Mouse (Mus musculus): ENCODE data around the gene Ctr9.

DNA sequence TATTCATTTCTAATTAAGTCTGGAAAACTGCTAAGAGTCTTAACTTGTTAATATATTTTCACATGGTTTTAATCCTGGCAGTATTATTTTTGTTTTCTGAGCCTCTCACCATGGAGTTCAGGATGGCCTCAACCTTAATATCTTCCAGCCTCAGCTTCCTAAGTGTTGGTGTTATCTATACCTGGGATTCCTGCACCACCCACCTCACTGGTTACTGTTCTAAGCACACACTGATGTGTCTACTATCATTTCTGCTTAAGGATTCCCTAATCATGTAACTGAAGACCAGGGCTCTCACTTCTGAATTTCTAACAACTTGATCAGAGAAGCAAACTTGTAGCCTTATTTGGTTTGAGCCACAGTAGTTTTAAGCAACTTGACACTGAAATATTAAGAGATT is 56.4 kb downstream of the Ctr9 start:
- TF ChIP-seq MAX (IDR thresholded peaks at IDR 0.05; ENCODE audit: low read depth) (no peak), MYOD1 (IDR thresholded peaks at IDR 0.05; ENCODE audit: control insufficient read depth in 1 of 3, insufficient read length in 2 of 3, low read depth in 2 of 3) (no peak), TCF3 (IDR thresholded peaks at IDR 0.05; ENCODE audit: insufficient read length, low read depth) (no peak), POLR2A (IDR thresholded peaks at IDR 0.05; ENCODE audit: insufficient read length, low read depth) (no peak), MYOG (IDR thresholded peaks at IDR 0.05; ENCODE audit: control insufficient read depth in 1 of 3, insufficient read depth in 1 of 3, insufficient read length in 2 of 3, low read depth in 2 of 3) (no peak), USF1 (IDR thresholded peaks at IDR 0.05; ENCODE audit: low read depth) (no peak), SRF (IDR thresholded peaks at IDR 0.05; ENCODE audit: control insufficient read depth, insufficient read length, low read depth) (no peak), TCF12 (IDR thresholded peaks at IDR 0.05; ENCODE audit: insufficient read depth, poor library complexity, severe bottlenecking) (no peak), POLR2AphosphoS2 (IDR thresholded peaks at IDR 0.05; ENCODE audit: insufficient read length, low read depth) (no peak), REST (IDR thresholded peaks at IDR 0.05; ENCODE audit: insufficient read depth, insufficient read length) (no peak), E2F4 (IDR thresholded peaks at IDR 0.05; ENCODE audit: insufficient read depth) (no peak), CEBPB (IDR thresholded peaks at IDR 0.05; ENCODE audit: insufficient read depth, poor library complexity, severe bottlenecking) (no peak)

Measured in myocyte (in vitro differentiated cells).